Mouse (Mus musculus): ENCODE measurements around the gene Trim15.
A peak's percentile ranks its signal among the peaks of the same experiment; 100 is the strongest.

Trim15 gene

DNA sequence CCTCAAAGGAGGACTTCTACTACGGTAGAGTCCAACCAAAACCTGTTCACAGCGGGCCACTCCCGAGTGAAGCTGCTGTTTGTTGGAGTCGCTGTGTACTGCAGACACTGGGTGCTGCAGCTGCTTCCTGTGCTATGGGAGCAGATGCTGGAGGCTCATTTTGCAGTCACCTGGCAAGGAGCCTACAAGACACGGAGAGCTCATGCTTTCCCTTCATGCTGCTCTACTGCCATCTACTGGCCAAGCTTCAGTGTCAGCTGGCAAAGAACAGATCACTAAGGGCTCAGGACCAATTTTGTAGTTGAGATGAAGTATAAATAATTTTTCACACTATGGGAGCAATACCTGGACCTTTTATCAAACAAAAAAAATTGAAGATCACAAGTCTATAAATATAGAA, 41.0 kb downstream of the Trim15 start:
- DNase-seq (ENCODE audit: low spot score) = peak; percentile 85

DNA sequence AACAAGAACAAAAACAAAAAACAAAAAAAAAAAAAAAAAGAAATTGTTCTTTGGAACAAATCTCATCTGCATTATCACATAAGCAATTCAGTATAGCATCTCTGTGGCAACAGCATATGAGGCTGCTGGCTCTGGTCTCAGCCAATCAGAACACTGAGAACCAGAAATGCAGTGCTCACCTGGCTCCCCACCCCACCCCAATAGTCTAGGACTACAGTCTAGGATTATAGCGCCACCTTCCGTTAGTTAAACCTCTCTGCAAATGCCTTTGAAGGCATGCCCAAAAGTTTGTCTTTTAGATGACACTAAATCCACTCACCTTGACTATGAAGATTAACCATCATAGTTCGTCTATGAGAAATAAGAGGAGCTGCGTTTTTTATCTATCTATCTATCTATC, 41.5 kb downstream of the Trim15 start:
- DNase-seq (ENCODE audit: low spot score) = no peak

DNA sequence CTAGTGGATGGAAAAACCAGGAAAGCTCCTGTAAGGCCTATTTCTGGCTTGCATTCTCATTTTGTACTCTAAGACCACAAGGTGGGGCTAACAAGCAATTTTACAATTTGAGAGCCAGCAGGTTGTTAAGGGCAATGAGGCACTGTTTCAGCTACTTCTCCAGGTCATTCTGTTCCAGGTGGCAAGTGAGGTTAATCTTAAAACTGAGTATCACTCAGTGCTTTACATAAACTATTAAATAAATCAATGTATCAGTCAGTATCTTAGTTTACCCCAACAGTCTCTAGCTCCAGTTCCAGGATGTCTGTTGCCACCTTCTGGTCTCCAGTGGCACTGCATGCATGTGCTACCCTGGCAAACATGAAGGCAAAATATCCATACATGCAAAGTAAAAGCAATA, 43.0 kb downstream of the Trim15 start:
- DNase-seq (ENCODE audit: low spot score) = no peak

DNA sequence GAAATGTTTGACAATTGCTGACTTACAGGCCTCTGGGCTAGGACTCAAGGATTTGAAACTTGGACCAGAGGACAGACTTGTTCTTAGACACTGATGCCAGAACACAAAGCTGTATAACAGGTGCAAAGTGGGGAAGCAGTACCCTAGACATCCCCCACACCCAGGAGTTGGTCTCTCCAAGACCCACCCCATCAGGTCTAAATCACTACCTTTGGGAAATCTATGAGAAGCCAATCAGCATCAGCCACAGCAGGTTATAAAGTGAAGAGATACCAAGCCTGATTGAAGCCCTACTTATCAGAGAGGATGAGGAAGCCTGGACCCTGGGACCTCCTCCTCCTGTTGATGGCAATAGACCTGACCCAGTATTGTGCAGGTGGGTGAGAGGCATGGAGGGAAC, 55.1 kb downstream of the Trim15 start, which contains the start of gene H2-M10.6:
Gene H2-M10.6, plus strand, starts transcription at position 301 of the 400 bp plus-strand sequence.
- DNase-seq (ENCODE audit: low spot score) = no peak
